Mouse (Mus musculus): ENCODE measurements around the gene Dck.

DNA sequence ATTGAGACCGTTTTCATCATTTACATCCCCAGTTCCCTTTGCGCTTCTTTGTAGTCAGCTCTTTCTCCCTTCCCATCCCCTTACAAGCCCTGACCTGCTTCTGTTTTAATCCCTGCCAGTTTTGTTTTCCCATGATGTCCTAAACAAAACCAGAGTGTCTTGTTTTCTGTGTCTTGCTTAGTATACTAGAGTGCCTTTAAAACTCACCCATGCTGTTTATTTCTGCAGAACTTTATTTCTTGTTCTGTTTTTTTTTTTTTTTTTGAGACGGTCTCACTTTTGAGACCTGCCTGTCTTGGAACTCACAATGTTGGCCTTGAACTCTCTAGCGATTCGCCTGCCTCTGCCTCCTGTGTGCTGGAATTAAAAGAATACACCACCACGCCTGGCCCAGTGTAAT is 791 bp downstream of the Dck start:
- TF ChIP-seq CTCF (IDR thresholded peaks at IDR 0.05; ENCODE audit: insufficient read depth, low read length) (no peak), POLR2A (IDR thresholded peaks at IDR 0.05; ENCODE audit: borderline replicate concordance, extremely low read depth, low read depth, low read length) (no peak)
